Mouse (Mus musculus) adipocyte (in vitro differentiated cells): ENCODE results near the gene Rbm44.
A peak's percentile ranks its signal among the peaks of the same experiment; 100 is the strongest.

Source experiments
- DNase-seq: peaks from one replicate; pipeline ENCODE4 v3.0.0-alpha.2; 2016; ENCODE audit warnings: low spot score

Rbm44 gene

DNA sequence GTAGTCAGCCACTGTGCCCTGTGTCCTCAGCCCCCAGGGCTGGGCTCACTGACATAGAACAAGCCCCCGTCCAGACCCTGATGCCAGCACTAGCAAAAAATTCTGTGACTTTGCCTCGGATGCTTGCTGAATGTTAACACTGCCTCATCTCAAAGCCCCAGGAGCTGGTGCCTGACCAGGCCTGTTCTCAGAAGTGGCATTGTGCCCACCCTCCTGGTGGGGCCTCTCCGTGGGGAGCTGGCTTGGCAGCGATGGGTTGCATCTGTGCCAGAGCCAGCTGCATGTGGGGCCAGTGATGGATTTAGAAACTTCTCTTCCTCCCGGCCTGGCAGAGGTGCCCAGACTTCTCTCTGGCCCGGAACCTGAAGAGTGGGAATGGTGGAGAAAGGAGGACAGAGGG is 64.9 kb downstream of the Rbm44 start:
- peak; percentile 71 for DNase-seq

DNA sequence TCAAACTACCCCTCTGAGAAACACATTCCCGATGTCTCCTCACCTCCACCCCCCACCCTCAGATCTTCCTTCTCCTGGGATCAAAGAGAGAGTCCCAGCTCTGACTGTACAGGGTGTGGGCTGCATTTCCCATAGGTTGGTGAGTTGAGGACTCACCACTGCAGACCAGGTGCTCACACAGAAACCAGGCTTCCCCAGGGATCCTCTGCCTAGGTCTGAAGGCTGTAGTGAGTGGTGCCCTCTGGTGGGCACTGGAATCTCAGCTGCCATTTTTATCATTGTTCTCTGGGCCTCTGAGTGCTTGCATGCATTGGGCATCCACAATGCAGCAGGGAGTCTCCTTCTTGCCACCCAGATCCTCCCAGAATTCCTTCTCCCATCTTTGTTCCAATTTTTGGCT is 66.2 kb downstream of the Rbm44 start:
- DNase-seq = peak; percentile 62

GRCm38 (mm10) chr1:91211591-91212008 is 66.7 kb downstream of the Rbm44 start:
- no peak for DNase-seq

DNA sequence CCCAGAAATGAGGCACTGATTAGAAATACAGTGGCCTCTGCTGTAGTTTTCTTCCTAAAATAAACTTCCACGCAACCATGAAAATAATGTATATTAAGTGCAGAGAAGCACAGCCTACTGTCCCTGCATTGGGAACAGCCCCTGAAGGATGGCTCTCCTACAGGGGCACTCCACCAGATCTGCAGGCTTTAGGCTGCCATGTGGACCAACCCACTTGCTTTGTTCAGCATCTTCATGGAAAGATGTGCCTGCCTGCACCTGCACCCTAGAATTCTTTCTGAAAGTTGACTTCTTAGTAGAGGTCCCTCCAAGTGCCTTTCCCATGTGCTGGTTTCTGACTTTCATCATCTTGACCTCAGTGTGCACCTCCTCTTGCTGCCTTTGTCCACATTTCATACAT is 70.4 kb downstream of the Rbm44 start:
- no peak for DNase-seq

GRCm38 (mm10) chr1:91215981-91216380 is 71.1 kb downstream of the Rbm44 start:
- DNase-seq = no peak

DNA sequence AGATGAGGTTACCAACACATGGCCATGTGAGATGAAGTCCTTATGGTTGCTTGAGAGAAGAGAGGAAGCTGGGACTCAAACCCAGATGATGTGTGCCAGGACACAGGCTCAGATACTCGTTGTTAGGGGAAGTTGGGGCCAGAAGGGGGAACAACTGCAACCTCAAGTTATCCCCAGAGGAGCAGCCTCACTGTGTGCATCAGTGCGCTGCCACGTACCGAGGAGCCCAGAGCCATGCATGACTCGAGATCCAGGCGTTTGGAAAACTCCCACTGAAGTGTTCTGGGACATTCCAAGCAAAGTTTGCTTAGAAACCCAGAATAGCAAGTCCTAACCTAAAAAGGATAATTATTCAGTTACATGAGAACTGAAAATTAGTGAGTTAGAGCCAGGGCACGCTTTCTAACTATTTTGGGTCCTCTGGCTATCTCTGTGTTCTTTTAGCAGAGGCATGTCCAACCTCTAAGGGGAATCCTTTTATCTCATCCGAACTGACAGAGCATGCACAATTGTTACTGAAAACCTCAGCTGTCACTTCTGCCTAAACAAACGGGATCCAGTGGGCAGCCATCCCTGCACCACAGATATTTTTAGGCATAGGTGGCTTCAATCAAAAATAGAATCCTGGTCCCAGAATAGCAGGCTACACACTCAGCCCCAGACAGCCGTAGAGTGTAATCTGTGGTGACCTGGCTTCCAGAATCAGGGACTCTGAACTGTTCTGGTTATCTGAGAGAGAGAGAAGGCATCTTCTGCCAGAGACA is 71.8 kb downstream of the Rbm44 start:
- no peak for DNase-seq

DNA sequence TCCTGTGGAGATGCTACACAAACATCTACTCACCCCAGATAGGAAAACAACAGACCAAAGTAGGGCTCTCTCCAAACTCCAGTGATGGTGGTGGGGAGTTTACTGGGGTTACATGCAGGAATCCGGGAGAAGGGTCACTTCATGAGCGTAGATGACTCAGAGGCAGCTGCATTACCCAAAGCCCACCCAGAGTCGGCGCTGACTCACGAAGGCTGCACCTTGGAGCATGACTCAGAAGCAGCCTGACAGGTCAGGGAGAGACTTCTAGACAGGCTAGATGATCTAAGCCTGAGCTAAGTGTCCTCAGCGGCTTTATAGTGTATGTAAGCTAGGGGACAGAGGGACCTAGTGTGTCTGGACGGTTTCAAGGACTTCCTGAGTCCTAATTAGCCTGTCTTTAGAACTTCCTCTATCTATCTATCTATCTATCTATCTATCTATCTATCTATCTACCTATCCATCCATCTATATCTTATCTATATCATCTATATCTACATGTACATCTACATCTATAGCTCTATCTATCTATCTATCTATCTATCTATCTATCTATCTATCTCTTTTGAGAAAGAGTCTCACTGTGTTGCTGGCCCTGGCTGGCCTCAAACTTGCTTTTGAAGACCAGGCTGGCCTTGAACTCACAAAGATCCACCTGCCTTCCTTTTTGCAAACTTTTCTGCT is 74.9 kb downstream of the Rbm44 start:
- DNase-seq = no peak

DNA sequence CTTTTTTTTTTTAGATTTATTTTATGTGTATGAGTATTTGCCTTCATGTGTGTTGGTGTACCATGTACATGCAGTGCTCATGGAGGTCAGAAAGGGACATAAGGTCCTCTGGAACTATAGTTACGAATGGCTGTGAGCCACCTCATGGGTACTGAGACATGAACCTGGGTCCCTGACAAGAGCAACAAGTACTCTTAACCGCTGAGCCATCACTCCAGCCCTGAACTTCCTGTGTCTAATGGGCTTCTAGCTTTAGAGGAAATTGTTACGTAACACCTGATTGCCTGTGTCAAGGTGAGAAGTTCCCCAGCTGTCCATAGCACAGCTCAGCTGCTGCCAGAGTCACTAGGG is 75.4 kb downstream of the Rbm44 start:
- no peak for DNase-seq
